Mouse (Mus musculus) heart, adult 8-10 months (tissue): ENCODE measurements around the gene Capn5. TPM values are rescaled to one million over a fixed set of nuclear protein-coding genes. Genes with fewer than 3 reads are reported as not detected.
A peak's percentile ranks its signal among the peaks of the same experiment; 100 is the strongest.

Experiments
- DNase-seq: peaks from one replicate; pipeline ENCODE4 v3.0.0; 2022; ENCODE audit warnings: low spot score
- total RNA-seq, 4 experiments: library from RNA; stranded (reverse); gene quantifications; 2 replicates each; pipeline ENCODE4 v1.2.4; 2022

The Capn5 gene
- total RNA-seq, 4 experiments from 2014 or later, result 1.2 to 2.9 (median 1.6) TPM

DNA sequence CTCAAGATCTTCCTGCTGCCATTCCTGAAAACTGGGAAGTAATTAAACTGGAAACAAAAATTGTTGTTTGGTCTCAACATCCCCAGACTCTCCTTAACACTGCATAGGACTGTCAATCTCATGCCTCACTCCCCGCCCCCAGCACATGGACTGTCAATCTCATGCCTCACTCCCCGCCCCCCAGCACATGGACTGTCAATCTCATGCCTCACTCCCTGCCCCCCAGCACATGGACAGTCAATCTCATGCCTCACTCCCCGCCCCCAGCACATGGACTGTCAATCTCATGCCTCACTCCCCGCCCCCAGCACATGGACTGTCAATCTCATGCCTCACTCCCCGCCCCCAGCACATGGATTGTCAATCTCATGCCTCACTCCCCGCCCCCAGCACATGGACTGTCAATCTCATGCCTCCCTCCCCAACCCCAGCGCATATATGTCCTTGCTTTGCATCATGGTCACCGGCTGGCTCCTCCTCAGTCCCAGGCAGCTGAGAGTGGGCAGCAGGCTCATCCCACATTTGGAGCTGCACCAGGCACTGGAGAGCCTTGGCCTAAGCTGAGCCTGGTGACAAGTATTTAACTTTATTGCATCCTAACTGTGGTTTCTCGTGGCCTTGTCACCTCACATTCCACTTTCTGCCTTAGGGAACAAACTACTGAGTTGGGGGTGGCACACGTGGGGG lies 29.2 kb downstream of the Capn5 start:
- DNase-seq, result no peak

DNA sequence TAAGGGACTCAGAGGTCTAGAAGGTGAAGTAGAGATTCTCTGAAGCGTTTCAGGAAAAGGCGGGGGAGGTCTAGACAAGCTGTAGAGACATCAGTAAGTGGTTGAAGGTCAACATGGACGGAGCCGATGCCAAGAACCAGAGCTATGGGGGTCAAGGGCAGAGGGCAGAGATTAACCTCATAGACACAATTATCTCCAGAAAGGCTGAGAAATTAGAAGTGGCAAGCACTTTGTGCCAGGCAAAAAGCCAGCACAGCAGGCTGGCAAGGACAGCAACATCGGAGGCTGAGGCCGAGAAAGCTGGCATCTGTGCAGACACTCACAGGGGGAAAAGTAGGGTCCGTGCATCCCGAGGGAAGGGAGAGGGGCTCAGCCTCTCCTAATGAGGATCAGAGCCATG lies 30.3 kb downstream of the Capn5 start:
- DNase-seq, result no peak

DNA sequence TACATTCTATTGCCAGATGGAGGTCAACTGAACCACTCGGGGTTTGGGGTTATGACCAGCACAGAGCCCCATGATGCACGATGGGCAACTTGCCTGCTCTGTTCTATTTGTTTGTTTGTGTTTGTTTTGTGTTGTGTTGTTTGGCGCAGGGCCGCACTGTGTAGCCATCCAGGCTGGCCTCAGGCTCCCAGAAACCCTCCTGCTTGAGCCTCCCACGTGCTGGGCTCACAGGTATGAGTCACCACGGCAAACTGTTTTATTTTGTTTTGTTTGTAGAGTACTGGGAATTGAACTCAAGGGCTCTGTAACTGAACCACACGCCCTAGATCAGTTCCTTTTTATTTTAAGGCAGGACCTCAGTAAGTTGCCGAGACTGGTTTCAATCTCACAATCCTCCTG lies 31.6 kb downstream of the Capn5 start:
- no peak for DNase-seq

DNA sequence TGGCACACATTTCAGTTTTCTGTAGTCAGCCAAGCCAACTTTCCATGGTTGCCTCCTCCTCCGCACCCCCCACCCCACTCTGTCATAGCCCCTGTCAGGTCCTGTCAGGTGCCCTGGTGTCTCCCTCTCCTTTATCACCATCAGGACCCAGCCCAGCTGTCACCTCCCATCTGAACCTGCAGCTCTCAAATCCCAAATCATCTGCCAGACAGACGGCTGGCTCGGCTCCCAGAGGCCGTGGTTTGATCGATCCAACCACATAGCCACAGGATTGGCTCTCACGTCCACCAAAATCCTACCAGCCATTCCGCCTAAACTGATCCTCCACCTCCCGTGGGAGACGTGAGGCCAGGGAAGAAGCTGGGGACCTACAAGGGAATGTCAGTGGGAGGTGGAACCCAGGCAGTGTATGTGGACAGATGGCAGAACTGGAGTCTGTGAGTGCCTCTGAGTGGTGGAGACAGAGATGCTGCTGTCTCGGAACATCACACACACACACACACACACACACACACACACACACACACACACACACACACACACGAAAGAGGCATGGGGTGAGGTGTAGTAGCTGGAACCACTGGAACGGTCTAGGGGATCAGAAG lies 32.1 kb downstream of the Capn5 start:
- DNase-seq, result no peak

DNA sequence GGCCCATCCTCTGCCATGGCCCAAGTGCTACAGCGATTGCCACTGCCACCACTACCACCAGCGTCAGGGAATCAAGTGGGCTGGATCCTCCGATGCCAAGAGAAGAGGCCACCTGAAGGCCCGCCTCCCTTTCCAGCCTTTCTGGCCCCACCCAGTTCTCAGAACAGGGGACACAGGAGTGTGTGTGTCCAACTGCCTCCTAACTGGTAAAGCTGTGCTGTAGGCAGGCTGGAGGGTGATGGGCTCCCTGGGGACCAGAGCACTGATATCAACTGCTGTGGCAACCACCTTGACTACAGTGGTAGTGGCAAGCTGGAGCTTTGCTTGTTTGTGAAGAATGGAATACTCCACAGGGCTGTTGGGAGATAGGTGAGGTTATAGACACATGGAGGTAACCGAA lies 32.7 kb downstream of the Capn5 start, which contains the start of gene Omp:
Gene Omp (minus strand): TSS at position 101 of the 400 bp plus-strand sequence.
- no peak for DNase-seq

DNA sequence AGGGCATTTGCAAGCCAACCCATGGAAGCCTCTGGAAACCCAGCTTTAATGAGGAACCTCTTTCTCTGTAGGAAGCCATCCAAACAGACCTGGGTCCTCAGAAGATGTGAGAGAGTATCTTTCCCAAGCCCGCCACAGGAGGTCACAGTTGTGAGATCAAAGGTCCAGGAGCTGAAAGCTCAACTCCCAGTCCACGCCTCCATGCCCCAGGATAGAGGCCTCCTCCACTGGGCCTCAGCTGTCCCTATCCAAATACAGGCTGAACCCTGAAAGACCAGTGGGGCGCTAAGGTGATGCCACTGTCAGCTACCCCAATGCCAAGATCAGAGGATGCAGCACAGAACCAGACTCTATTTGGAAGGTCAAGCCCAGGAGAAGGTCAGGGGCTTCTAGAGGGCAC lies 35.4 kb downstream of the Capn5 start:
- DNase-seq, result no peak

DNA sequence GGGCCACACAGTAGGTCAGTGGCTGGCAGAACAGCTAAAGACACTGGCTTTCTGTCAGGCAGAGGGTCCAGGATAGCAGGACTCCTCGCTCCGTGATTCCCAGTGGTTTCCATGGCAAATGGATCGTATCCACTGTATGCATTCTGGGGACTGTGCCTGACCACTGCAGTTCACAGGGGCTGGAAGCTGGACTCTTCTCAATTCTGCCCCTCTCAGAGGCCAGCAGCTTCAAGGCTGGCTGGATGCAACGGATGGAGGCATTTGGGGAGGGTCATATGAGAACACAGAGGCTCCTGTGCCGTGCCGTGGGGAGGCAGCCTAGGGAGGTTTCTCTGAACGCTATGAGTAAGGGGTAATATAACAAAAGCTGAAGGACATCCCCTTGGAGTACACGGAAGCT lies 35.8 kb downstream of the Capn5 start:
- DNase-seq, result no peak

DNA sequence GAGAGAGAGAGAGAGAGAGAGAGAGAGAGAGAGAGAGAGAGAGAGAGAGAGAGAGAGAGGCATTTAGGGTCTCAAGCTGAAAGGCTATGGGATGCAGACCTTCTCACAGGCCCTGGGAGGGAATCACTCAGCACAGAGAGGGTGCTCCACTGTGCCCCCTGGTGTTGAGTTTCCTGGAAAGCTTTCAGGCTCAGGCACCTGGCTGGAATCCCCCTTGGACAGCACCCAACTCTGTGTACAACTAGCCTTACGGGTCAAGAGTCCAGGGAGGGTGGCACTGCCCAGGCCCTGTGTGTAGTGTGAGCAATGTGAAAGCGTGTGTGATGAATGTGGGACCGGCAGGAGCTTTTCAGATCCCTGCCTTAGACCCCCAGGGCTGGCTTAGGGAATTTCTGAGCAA lies 36.9 kb downstream of the Capn5 start:
- DNase-seq, result no peak

DNA sequence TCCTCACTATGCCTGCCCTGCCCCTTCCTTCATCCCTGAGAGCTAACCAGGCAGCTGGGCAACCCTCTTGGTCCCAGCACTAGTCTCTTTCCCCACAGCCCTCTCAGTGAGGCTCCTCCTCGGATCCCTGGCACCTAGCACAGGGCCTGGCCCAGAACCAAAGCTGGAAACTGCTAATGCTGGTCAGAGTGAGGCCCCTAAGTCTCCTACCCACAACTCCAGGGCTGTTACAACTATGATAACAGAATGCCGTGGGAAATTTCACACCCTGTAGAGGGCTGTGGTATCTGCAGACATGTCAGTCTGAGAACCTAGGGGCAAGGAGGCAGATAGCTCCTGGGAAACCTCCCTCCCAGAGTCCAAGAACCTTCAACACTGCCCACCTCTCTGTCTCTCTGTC lies 37.5 kb downstream of the Capn5 start:
- DNase-seq, result no peak

DNA sequence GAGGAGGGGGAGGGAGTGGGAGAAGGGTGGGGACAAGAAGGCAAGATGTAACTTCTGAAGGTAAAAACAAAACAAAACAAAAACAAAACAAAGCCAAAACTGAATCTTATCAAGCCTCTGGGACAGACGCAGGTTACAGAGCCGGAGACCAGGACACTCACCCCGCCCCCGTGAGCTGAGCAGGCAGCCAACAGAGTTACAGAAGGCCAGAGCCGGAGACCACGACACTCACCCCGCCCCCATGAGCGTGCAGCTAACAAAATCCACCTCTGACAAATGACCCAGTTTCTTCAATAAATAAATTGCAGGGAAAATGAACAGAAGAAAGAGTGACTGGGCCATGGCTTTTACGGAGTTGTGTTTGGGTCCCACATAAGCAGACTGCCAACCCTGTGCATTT lies 38.9 kb downstream of the Capn5 start:
- no peak for DNase-seq

DNA sequence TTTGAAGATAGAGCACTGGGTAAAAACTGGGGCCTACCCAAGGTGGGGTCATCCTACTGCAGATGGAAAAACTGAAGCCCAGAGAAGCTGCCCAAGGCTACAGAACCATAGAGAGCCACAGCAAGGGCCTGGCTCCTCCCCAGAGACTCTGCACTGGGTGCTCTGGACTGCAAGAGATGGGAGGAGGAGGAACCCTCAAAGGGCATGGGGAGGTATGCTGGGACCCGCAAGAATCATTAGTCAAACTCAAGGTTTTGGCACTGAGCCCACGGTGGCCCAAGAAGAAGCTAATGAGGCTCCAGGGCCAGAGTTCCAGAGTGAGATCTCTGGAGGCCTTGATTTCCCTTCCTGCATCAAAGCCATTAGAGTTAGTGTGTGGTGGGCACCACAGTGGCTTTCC lies 40.1 kb downstream of the Capn5 start:
- no peak for DNase-seq

DNA sequence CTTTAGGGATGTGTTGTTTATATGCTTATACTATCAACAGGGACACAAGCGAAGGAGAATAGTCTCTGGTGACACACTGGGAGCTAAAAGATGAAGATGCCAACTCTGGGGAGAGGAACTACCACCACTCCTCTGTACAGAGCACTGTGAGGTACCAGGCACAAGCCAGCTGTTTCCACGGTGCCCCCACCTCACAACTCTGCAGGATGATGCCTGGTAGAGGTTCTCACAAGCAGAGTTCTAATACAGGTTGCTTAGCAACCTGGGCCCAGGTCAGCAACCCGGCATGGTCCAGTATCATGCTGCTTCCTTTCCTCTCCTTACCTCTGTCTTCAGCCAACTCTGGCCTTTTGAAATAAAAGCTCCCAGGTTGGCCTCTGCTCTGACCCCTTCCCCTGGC lies 40.5 kb downstream of the Capn5 start:
- no peak for DNase-seq

DNA sequence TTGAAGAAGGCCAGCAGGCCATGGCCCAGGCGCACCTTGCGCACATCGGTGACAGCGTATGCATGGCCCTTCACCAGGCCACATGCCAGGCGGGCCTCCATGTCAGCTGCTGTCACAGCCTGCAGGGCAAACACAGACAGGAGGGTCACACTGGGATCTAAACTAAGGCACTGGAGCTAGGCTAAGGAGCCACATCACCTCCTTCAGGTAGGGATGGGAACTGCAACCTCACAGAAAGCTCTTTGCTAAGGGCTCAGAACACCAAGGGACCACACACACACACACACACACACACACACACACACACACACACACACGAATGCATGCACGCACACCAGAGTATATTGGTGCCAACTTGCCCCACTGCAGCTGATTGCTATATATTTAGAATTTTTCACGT lies 46.3 kb downstream of the Capn5 start:
- DNase-seq, result no peak

DNA sequence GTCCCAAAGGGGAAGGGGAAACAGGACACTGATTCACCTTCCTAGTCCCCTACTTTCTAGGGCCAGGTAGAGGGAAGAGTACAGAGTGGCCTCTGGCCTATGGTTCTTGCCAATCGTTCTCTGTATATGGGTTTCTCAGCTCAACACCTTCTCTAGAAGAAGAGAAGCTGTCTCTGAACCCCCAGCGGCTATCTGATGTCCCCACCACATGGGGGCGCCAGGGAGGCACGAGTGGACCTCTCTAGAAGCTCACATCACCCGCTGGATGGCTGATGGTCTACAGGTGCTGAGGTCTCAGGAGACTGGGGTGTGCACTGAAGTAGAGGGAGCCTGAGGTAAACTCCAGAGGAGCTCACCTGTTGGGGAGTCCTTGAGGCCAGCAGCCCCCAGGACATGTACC lies 52.6 kb downstream of the Capn5 start:
- DNase-seq, result no peak

DNA sequence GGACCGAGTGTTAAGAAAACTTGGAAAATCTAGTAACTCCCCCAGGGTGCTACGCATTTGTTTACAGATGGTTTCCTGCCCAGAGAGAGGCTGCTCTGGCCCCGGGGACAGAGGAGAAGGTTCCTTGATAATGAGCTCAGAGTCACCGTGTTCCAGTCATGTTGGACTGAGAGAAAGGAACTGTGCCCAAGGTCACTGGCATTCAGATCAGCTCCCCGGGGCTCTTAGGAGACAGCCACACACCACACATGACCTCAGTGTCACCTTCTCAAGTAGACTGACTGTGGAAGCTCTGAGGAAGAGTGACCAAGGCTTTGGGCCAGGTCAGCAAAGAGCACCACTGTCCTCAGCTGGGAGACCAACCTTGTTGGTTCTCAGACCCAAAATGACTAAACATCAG lies 53.4 kb downstream of the Capn5 start:
- DNase-seq, result no peak

DNA sequence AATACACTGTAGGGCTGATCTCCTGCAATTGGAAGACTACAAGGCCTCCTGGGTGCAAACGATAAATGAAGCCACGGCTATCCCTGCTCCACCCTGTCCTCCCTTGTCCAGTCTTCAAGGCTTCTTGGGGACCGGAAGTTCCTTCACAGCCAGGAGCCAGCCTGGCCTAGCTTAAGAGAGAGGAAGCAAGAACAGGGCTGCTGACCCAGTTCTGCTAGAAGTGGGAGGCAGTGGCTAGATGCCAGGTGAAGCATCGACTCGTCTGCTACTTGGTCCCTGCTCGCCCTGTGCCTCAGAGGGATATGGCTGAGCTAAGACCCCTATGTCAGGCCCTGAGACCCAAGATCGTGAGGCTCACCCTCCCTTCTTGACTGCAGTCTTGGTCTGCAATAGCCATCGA lies 56.4 kb downstream of the Capn5 start:
- DNase-seq, result no peak

DNA sequence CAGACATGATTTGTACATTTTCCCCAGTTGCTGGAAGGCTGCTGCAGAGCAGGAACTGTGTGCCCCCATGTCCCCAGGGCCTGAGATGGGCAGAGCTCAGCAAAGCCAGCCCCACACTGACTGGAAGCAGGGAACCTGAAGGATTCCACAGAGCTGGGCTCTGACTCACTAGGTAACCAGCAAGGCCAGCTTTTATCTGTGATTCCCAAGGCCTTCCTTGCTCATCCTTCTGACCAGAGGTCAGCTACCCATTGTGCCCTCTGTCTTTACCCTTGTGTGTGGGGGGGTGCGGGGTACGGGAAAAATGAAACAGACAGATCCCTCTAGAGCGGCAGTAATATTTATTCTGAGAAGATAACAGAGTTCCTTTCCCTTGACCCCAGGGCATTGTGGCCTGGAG lies 56.8 kb downstream of the Capn5 start:
- DNase-seq, result no peak

DNA sequence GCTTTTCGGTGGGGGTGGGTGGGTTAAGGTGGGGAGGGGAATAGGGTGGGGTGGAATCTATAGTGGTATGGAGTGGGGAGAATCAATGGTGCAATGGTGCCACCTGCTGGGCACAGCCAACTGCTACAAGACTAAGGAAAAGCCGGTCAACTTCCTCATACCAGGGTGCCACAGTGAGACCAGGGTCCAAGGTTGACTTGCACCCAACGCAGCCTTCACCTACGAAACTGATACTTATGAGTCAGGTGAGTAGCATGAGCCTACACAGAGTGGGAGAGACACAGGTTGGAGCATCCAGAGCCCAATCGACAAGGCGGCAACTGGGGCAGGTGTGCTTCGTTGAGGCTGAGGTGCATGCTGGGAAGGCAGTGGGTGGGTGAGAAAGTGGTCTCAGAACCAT lies 57.7 kb downstream of the Capn5 start:
- DNase-seq, result peak; percentile 55

DNA sequence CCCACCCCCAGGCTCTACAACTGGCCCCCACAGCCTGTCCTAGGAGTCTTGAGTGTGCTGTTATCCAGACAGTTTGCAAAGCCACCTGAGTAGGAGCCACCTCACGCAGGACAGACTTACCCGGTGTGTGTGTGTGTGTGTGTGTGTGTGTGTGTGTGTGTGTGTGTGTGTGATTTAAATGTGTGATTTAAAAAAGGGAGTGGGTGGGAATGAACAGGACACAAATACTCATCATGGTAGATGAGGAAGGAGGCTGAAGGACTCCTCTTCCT lies 58.2 kb downstream of the Capn5 start:
- DNase-seq, result no peak

DNA sequence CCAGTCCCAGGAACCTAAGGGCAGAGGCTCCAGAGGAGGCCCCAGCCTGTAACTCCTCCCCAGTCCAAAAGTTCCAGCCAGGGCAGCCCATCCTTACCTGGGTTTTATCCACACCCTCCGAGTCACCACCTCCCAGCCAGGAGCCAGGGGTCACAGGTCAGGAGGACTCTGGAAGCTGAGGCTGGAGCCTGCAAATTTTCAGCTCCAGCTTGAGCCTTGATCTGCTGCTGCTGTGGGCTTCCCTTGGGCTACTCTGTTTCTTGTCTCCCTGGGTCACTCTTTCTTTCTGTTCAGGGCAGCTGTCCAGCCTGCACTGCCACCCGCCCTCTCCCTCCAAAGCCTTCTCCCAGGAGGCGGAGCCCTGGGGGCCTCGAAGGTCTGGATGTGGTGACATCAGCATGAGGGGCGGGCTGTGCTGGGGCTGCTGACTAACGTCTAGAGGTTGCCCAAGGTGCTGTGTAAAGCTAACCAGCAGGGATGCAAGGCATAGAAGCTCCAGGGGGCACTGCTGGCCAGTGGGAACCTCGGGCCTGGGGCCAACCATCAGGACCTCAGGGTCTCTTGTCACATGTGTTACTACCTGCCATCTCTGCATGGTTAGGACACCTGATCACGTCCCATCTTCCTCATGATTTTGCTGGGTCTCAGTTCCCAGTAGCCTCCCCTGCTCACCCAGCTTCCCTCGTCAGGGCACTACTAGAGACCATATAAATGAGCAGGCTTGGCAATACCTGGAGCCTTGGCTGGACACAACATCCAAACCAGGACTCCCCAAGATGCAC lies 58.7 kb downstream of the Capn5 start, which contains the start of gene Myo7a:
Gene Myo7a (minus strand): TSS at position 346 of the 782 bp plus-strand sequence.
- DNase-seq, result no peak

DNA sequence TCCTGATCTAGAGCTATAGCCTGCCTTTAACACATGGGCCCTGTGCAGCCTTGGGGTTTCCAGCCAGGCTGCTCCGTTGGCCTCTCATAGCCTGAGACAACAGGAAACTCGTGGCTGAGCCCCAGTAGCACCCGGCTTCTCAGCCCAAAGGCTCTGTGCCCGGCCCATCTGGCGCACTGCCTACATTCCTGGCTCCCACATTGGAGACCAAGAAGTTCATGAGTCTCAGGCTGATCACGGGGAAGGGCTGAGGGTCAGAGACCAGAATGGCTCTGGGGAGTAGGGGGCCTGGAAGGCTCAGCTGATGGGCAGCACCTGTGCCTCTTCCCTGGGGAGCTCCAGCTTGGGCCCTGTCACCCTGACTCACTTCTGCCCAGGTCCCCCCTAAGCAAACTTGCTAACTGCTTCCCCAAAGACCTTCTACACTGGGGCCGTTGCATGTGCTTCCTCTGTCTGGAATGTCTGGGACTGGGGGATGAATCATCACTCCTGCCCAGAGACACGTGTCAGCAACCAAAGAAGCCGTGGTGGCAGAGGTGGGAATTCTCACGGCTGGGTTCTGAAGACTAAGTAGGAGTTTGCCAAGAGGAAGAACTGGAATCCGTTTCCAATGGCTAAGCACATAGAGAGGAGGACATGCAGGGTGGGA lies 60.9 kb downstream of the Capn5 start:
- peak; percentile 60 for DNase-seq

DNA sequence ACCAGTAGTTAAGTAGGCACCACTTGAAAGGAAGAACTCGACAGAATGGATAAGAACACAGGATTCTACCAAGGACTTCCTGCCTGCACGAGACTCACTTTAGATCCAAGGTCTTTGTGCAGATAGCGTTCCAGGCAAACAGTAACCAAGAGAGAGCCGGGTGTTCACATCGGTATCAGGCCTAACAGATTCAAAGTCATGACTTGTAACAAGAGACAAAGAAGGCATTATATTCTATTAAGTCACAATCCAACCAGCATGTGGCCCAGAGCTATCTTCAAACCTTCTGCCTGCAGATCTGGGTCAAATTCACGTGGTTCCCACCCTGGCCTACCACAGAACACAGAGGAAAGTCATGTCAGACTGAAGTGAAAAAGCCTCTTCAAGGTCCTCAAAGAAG lies 63.4 kb downstream of the Capn5 start:
- no peak for DNase-seq

DNA sequence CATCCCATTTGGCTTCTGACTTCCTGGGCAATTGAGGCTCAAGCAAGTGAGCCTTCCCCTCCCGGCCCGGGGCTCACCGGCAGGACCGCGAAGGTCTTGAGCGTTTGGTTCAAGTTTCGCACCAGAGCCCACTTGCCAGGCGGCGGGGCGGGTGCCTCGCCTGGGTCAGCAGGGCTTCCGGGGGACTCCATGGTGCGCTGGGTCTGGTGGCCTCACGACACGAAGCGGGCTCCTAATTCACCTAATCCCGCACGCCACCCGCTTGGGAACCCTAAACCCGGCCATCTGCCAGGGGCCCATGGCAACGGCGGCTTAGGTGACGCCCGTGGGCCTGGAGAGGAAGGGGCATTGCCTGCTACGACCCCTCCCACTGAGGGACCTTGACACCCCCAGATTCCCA lies 66.8 kb downstream of the Capn5 start:
- no peak for DNase-seq
